Mouse (Mus musculus): ENCODE measurements around the gene Tex21.

DNA sequence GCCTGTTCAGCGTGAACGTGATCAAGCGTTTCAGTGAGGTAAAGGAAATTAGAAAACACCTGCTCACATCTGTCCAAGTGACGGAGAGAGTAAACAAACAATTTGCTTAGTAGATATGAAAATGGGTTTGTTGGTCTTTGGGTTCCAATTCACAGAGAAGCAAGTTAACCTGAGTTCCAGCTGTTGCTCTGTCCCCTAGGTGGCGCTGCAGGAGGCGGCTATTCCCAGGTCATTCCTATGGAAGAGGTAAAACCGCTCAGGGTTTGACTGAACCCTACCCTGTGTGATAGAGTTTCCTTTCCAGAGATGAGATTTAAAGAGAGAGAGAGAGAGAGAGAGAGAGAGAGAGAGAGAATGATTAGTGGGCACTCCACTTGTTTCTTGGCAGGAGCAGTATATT, 46.6 kb upstream of the Tex21 start:
- TF ChIP-seq CTCF (IDR thresholded peaks at IDR 0.05; ENCODE audit: low read depth, low read length) (peak; percentile 88), POLR2A (IDR thresholded peaks at IDR 0.05; ENCODE audit: extremely low read depth, insufficient read depth, low read length) (no peak)

Data from liver, adult 2 months (tissue).